Mouse (Mus musculus) hindbrain, embryonic 12.5 days (tissue): ENCODE results near the gene Zbtb18. TPM values are rescaled to one million over a fixed set of nuclear protein-coding genes. Genes with fewer than 3 reads are reported as not detected.
A peak's percentile ranks its signal among the peaks of the same experiment; 100 is the strongest.

ENCODE experiments used
- ATAC-seq: fragments of 200-750 bp; cut with Nextera tagmentation; 2 replicates; pipeline ENCODE4 v1.8.0; 2017; ENCODE audit warnings: moderate TSS enrichment; ENCODE audit not compliant: low FRiP score
- H3K27ac ChIP-seq: fragments of 300-500 bp; sonication (generic); 2 replicates; pipeline ENCODE4 v1.5.1; 2016; ENCODE audit warnings: mild to moderate bottlenecking
- H3K27me3 ChIP-seq: fragments of 300-500 bp; sonication (generic); 2 replicates; pipeline ENCODE4 v1.6.1; 2016; ENCODE audit warnings: mild to moderate bottlenecking
- H3K36me3 ChIP-seq: fragments of 300-500 bp; sonication (generic); 2 replicates; pipeline ENCODE4 v1.6.1; 2016; ENCODE audit warnings: mild to moderate bottlenecking
- H3K4me1 ChIP-seq: fragments of 300-500 bp; sonication (generic); 2 replicates; pipeline ENCODE4 v1.6.1; 2016
- H3K4me2 ChIP-seq: fragments of 300-500 bp; sonication (generic); replicated peaks from 2 replicates; pipeline ENCODE4 v1.6.1; 2016; ENCODE audit warnings: mild to moderate bottlenecking
- H3K4me3 ChIP-seq: fragments of 300-500 bp; sonication (generic); 2 replicates; pipeline ENCODE4 v1.5.1; 2016; ENCODE audit warnings: mild to moderate bottlenecking
- H3K9ac ChIP-seq: fragments of 300-500 bp; sonication (generic); 2 replicates; pipeline ENCODE4 v1.6.1; 2016; ENCODE audit warnings: mild to moderate bottlenecking, moderate library complexity
- H3K9me3 ChIP-seq: fragments of 300-500 bp; sonication (generic); replicated peaks from 2 replicates; pipeline ENCODE4 v1.6.1; 2016; ENCODE audit warnings: mild to moderate bottlenecking
- WGBS: fragments of 180-500 bp; shearing (Covaris S2); methylation state at CpG from one replicate; pipeline ENCODE4 v1.1.7; 2016; 5-methylcytosine and 5-hydroxymethylcytosine counted together
- polyA plus RNA-seq: library from polyadenylated mRNA; unstranded; fragments of >200 nt; fragmentation: Nextera tagmentation; extraction: Ambion mirVana; gene quantifications from 2 replicates; pipeline ENCODE4 v1.2.1, GENCODE M21; 2016

The Zbtb18 gene
- polyA plus RNA-seq, 1 experiment from 2014 or later: 10.0 TPM

- 81% methylated on average over 5 of the region's 5 CpGs for WGBS
- no peak overlapping the region for H3K4me2 ChIP-seq
- no peaks in the 10 kb centered on the region for H3K36me3 ChIP-seq
- no peak overlapping the region for H3K4me3 ChIP-seq
- no peaks in the 10 kb centered on the region for H3K9me3 ChIP-seq
- H3K4me1 ChIP-seq: no peaks in the 10 kb centered on the region
- ATAC-seq: no peak
- H3K27me3 ChIP-seq: no peaks in the 10 kb centered on the region
- H3K27ac ChIP-seq: no peak overlapping the region
- no peak overlapping the region for H3K9ac ChIP-seq
These were observed 26.3 kb downstream of the Zbtb18 start for GRCm38 (mm10) chr1:177468436-177468835.

GRCm38 (mm10) chr1:177470091-177470490 is 27.9 kb downstream of the Zbtb18 start:
- H3K9ac ChIP-seq: no peak overlapping the region
- no peaks in the 10 kb centered on the region for H3K9me3 ChIP-seq
- H3K36me3 ChIP-seq: no peaks in the 10 kb centered on the region
- ATAC-seq: no peak
- WGBS: 88% methylated on average over 4 of the region's 4 CpGs
- H3K27ac ChIP-seq: no peak overlapping the region
- H3K4me2 ChIP-seq: no peak overlapping the region
- H3K27me3 ChIP-seq: no peaks in the 10 kb centered on the region
- no peak overlapping the region for H3K4me3 ChIP-seq
- no peaks in the 10 kb centered on the region for H3K4me1 ChIP-seq

- Histone ChIP-seq H3K4me2 (no peak overlapping the region), H3K9ac (no peak overlapping the region), H3K27me3 (no peaks in the 10 kb centered on the region), H3K9me3 (no peaks in the 10 kb centered on the region), H3K4me3 (no peak overlapping the region), H3K27ac (no peak overlapping the region), H3K36me3 (no peaks in the 10 kb centered on the region), H3K4me1 (no peaks in the 10 kb centered on the region)
- ATAC-seq: no peak
- WGBS: 81% methylated on average over 2 of the region's 2 CpGs
These were observed 28.8 kb downstream of the Zbtb18 start for GRCm38 (mm10) chr1:177470951-177471350.

GRCm38 (mm10) chr1:177475542-177476197 is 33.5 kb downstream of the Zbtb18 start:
- Histone ChIP-seq H3K27ac (no peak overlapping the region), H3K27me3 (no peaks in the 10 kb centered on the region), H3K36me3 (no peaks in the 10 kb centered on the region), H3K9ac (no peak overlapping the region), H3K9me3 (no peaks in the 10 kb centered on the region), H3K4me1 (no peaks in the 10 kb centered on the region), H3K4me2 (no peak overlapping the region), H3K4me3 (no peak overlapping the region)
- ATAC-seq: no peak
- 86% methylated on average over 13 of the region's 13 CpGs for WGBS

- Histone ChIP-seq H3K27me3 (no peaks in the 10 kb centered on the region), H3K9me3 (no peaks in the 10 kb centered on the region), H3K36me3 (no peaks in the 10 kb centered on the region), H3K27ac (no peak overlapping the region), H3K4me1 (no peaks in the 10 kb centered on the region), H3K9ac (no peak overlapping the region), H3K4me3 (no peak overlapping the region), H3K4me2 (no peak overlapping the region)
- ATAC-seq: no peak
- 81% methylated on average over 2 of the region's 2 CpGs for WGBS
These were observed 36.4 kb downstream of the Zbtb18 start for GRCm38 (mm10) chr1:177478578-177478977.

- ATAC-seq: no peak
- no peaks in the 10 kb centered on the region for H3K9me3 ChIP-seq
- no peaks in the 10 kb centered on the region for H3K27me3 ChIP-seq
- no peaks in the 10 kb centered on the region for H3K36me3 ChIP-seq
- no peak overlapping the region for H3K9ac ChIP-seq
- H3K4me2 ChIP-seq: no peak overlapping the region
- H3K4me1 ChIP-seq: 0 out of 2 replicates have a peak, but pooled peaks cover under 1% of the 10 kb centered on the region
- H3K27ac ChIP-seq: no peak overlapping the region
- H3K4me3 ChIP-seq: no peak overlapping the region
- WGBS: 68% methylated on average over 10 of the region's 10 CpGs
These were observed 37.3 kb downstream of the Zbtb18 start for GRCm38 (mm10) chr1:177479356-177480004.

GRCm38 (mm10) chr1:177483612-177484011 is 41.5 kb downstream of the Zbtb18 start:
- no peak overlapping the region for H3K9ac ChIP-seq
- no peak overlapping the region for H3K4me2 ChIP-seq
- H3K4me1 ChIP-seq: 0 out of 2 replicates have a peak, but pooled peaks cover 5% of the 10 kb centered on the region
- H3K36me3 ChIP-seq: no peaks in the 10 kb centered on the region
- 92% methylated on average over 2 of the region's 2 CpGs for WGBS
- ATAC-seq: no peak
- no peak overlapping the region for H3K4me3 ChIP-seq
- no peaks in the 10 kb centered on the region for H3K27me3 ChIP-seq
- no peak overlapping the region for H3K27ac ChIP-seq
- no peaks in the 10 kb centered on the region for H3K9me3 ChIP-seq

GRCm38 (mm10) chr1:177484280-177484679 is 42.1 kb downstream of the Zbtb18 start:
- no peak overlapping the region for H3K4me2 ChIP-seq
- no peak overlapping the region for H3K4me3 ChIP-seq
- H3K9ac ChIP-seq: no peak overlapping the region
- H3K36me3 ChIP-seq: no peaks in the 10 kb centered on the region
- ATAC-seq: no peak
- no peaks in the 10 kb centered on the region for H3K9me3 ChIP-seq
- H3K27ac ChIP-seq: no peak overlapping the region
- 71% methylated on average over 7 of the region's 7 CpGs for WGBS
- 0 out of 2 replicates have a peak, but pooled peaks cover 5% of the 10 kb centered on the region for H3K4me1 ChIP-seq
- no peaks in the 10 kb centered on the region for H3K27me3 ChIP-seq

- no peak overlapping the region for H3K9ac ChIP-seq
- H3K4me3 ChIP-seq: no peak overlapping the region
- H3K9me3 ChIP-seq: no peaks in the 10 kb centered on the region
- H3K4me1 ChIP-seq: 0 out of 2 replicates have a peak, but pooled peaks cover 5% of the 10 kb centered on the region
- 51% methylated on average over 7 of the region's 7 CpGs for WGBS
- H3K27ac ChIP-seq: no peak overlapping the region
- no peaks in the 10 kb centered on the region for H3K27me3 ChIP-seq
- no peak for ATAC-seq
- H3K4me2 ChIP-seq: no peak overlapping the region
- H3K36me3 ChIP-seq: no peaks in the 10 kb centered on the region
These were observed 42.5 kb downstream of the Zbtb18 start for GRCm38 (mm10) chr1:177484680-177485079.

- no peak overlapping the region for H3K27ac ChIP-seq
- H3K9me3 ChIP-seq: no peaks in the 10 kb centered on the region
- H3K27me3 ChIP-seq: no peaks in the 10 kb centered on the region
- ATAC-seq: no peak
- peaks cover 6% of the 10 kb centered on the region for H3K4me1 ChIP-seq
- H3K4me2 ChIP-seq: no peak overlapping the region
- no peak overlapping the region for H3K9ac ChIP-seq
- H3K36me3 ChIP-seq: no peaks in the 10 kb centered on the region
- no peak overlapping the region for H3K4me3 ChIP-seq
- WGBS: 72% methylated on average over 7 of the region's 7 CpGs
These were observed 47.7 kb downstream of the Zbtb18 start for GRCm38 (mm10) chr1:177489844-177490243.

- WGBS: 42% methylated on average over 4 of the region's 4 CpGs
- Histone ChIP-seq H3K9ac (no peak overlapping the region), H3K4me1 (peaks cover 5% of the 10 kb centered on the region), H3K4me3 (no peak overlapping the region), H3K9me3 (no peaks in the 10 kb centered on the region), H3K27me3 (no peaks in the 10 kb centered on the region), H3K4me2 (no peak overlapping the region), H3K36me3 (no peaks in the 10 kb centered on the region), H3K27ac (no peak overlapping the region)
- 0 out of 2 replicates have a peak, but pooled peaks have one; percentile 22 for ATAC-seq
These were observed 48.7 kb downstream of the Zbtb18 start for GRCm38 (mm10) chr1:177490808-177491207.

GRCm38 (mm10) chr1:177491280-177491679 is 49.1 kb downstream of the Zbtb18 start:
- ATAC-seq: no peak
- Histone ChIP-seq H3K4me2 (no peak overlapping the region), H3K27ac (no peak overlapping the region), H3K27me3 (no peaks in the 10 kb centered on the region), H3K4me1 (peaks cover 5% of the 10 kb centered on the region), H3K36me3 (no peaks in the 10 kb centered on the region), H3K9me3 (no peaks in the 10 kb centered on the region), H3K9ac (no peak overlapping the region), H3K4me3 (no peak overlapping the region)
- WGBS: 54% methylated on average over 8 of the region's 8 CpGs

GRCm38 (mm10) chr1:177494306-177494705 is 52.2 kb downstream of the Zbtb18 start:
- H3K27me3 ChIP-seq: no peaks in the 10 kb centered on the region
- 79% methylated on average over 8 of the region's 8 CpGs for WGBS
- no peaks in the 10 kb centered on the region for H3K36me3 ChIP-seq
- no peak overlapping the region for H3K4me2 ChIP-seq
- H3K27ac ChIP-seq: no peak overlapping the region
- H3K4me1 ChIP-seq: peaks cover 5% of the 10 kb centered on the region
- H3K9ac ChIP-seq: no peak overlapping the region
- no peaks in the 10 kb centered on the region for H3K9me3 ChIP-seq
- no peak overlapping the region for H3K4me3 ChIP-seq
- no peak for ATAC-seq
